Mouse (Mus musculus): ENCODE measurements around the gene Arhgdib. TPM values are rescaled to one million over a fixed set of nuclear protein-coding genes. Genes with fewer than 3 reads are reported as not detected.
"Not testable (repeated sequence)": the region's sequence is repeated elsewhere in the genome, so short reads cannot be mapped to it uniquely, and the experiment has no call there.

Gene Arhgdib
- 10 to 100 TPM; 43.0 to 44.5 TPM for total RNA-seq (2021)
- long read RNA-seq, experiment 1, transcript Arhgdib-203 (6 exons, 1,153 nt) = minor isoform, 7 of 37 reads
- long read RNA-seq, experiment 1, transcript Arhgdib-201 (6 exons, 1,193 nt) = major isoform, 24 of 37 reads
- long read RNA-seq, experiment 1, partial matches to known transcripts = 0 of 37 reads
- long read RNA-seq, experiment 1, other reads (novel, unspliced or antisense) = 2 of 37 reads
- long read RNA-seq, experiment 2, transcript Arhgdib-201 (6 exons, 1,193 nt) = major isoform, 7 of 12 reads
- long read RNA-seq, experiment 2, partial matches to known transcripts = 1 of 12 reads
- long read RNA-seq, experiment 2, other reads (novel, unspliced or antisense) = 0 of 12 reads

GRCm38 (mm10) chr6:136941051-136942021, at the start of gene Arhgdib:
Arhgdib (minus strand) TSS chr6:136941899.
- DNase-seq = no peak

GRCm38 (mm10) chr6:136990557-136990956, 48.9 kb upstream of the Arhgdib start:
- no peak for DNase-seq

- DNase-seq = no peak
Observed at GRCm38 (mm10) chr6:136989824-136990497, 48.3 kb upstream of the Arhgdib start.

- DNase-seq = no peak
Observed at GRCm38 (mm10) chr6:136988536-136989060, 46.9 kb upstream of the Arhgdib start.

GRCm38 (mm10) chr6:136986718-136987117, 45.0 kb upstream of the Arhgdib start:
- no peak for DNase-seq

- DNase-seq = no peak
Observed at GRCm38 (mm10) chr6:136986019-136986418, 44.3 kb upstream of the Arhgdib start.

- DNase-seq = no peak
Observed at GRCm38 (mm10) chr6:136983201-136983600, 41.5 kb upstream of the Arhgdib start.

GRCm38 (mm10) chr6:136982581-136982980, 40.9 kb upstream of the Arhgdib start:
- no peak for DNase-seq

- no peak for DNase-seq
Observed at GRCm38 (mm10) chr6:136980331-136980746, 38.6 kb upstream of the Arhgdib start.

- no peak for DNase-seq
Observed at GRCm38 (mm10) chr6:136979274-136980082, 37.8 kb upstream of the Arhgdib start.

GRCm38 (mm10) chr6:136968877-136969276, 27.2 kb upstream of the Arhgdib start:
- not testable (repeated sequence) for DNase-seq

- no peak for DNase-seq
Observed at GRCm38 (mm10) chr6:136967466-136967865, 25.8 kb upstream of the Arhgdib start.

GRCm38 (mm10) chr6:136965912-136966311, 24.2 kb upstream of the Arhgdib start:
- DNase-seq = peak; percentile 26

GRCm38 (mm10) chr6:136964609-136965510, 23.2 kb upstream of the Arhgdib start:
- DNase-seq = no peak

GRCm38 (mm10) chr6:136962957-136963356, 21.3 kb upstream of the Arhgdib start:
- no peak for DNase-seq

- no peak for DNase-seq
Observed at GRCm38 (mm10) chr6:136959131-136959530, 17.4 kb upstream of the Arhgdib start.

- DNase-seq = no peak
Observed at GRCm38 (mm10) chr6:136957062-136957461, 15.4 kb upstream of the Arhgdib start.

GRCm38 (mm10) chr6:136955240-136955639, 13.5 kb upstream of the Arhgdib start:
- no peak for DNase-seq

GRCm38 (mm10) chr6:136954715-136955114, 13.0 kb upstream of the Arhgdib start:
- no peak for DNase-seq

GRCm38 (mm10) chr6:136954192-136954591, 12.5 kb upstream of the Arhgdib start:
- no peak for DNase-seq

Measured in adrenal gland, postnatal 10 days (tissue).